Mouse (Mus musculus) megakaryocyte, adult 5-6 weeks (primary cell): Measurements from ENCODE around the gene Ahdc1. TPM values are rescaled to one million over a fixed set of nuclear protein-coding genes. Genes with fewer than 3 reads are reported as not detected.

Experiments
- ATAC-seq: 2 replicates; pipeline ENCODE4 v1.8.0; 2016; ENCODE audit warnings: mild to moderate bottlenecking, inconsistent platforms; ENCODE audit not compliant: poor library complexity, severe bottlenecking
- total RNA-seq, 2 experiments: library from RNA; stranded (forward) in 1 of 2; stranded (reverse) in 1 of 2; fragments of 153-499, 151-499 nt in 1 of 2; fragments of 221-1000, 200-1000 nt in 1 of 2; gene quantifications; 2 replicates each; pipeline versions ENCODE4 v1.2.3 to v1.2.4; 2015 to 2017

Gene Ahdc1
- total RNA-seq, 2 experiments from 2014 or later = 0.77 to 4.4 TPM

DNA sequence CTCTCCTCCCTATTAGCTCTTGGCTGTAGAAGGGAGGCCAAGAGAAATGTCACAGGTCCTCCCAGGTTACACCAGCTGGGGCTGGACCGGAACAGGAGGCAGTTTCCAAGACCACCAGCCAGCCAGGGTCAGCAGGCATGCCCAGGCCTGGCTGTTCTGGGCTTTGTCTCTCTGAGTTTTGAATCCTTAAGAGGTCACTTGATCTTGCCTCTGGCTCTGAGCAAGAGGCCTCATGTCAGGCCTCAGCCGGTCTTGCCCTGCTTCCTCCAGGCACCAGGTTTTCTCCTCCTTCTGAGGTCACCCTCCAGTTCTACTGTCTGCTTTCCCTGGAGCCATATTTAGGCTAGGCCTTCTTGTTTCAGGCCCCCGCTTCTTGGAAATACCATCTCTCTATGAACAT lies 59.3 kb downstream of the Ahdc1 start:
- no peak for ATAC-seq

DNA sequence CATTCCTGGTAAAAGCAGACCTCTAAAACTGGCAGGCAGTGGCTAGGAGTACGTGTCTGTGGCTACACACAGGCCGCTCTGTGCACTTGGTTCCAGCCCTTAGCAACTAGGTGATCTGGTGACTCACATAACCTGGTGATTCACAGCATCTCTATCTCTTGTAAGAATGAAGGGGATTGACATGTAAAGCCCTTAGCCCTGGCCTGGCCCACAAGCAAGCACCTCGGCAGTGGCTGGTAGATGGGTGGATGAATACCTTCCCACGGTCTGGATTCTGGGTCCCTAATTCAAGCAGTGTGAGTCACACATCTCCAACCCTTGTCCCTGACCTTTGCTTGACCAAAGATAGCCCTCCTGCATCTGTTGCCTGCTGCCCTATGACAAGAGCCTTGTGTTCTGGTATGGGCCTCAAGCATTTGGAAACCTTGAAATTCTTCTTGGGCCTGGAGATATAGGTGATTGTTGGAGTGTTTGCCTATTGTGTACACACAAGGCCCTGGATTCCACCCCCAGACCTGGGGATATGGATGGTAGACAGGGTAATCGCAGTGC lies 59.8 kb downstream of the Ahdc1 start:
- ATAC-seq = no peak

DNA sequence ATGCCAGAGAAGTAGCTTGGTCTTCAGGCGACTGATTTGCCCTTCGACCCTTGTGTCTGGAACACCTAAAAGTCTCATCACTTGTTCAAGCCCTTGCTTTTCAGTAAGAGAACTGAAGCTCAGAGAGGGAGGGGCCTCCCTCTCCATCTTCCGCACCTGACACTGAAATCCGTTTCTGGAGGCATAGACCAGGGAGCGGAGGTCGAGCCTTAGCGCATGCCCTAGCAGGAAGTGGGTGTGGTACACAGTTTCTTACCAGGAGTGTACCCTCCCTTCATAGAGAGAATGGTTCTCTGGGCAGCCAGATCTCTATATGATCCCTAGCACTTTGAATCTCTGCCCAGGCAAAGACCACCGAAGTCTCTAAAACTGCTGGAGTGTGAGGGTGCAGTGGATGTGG lies 62.1 kb downstream of the Ahdc1 start:
- no peak for ATAC-seq

DNA sequence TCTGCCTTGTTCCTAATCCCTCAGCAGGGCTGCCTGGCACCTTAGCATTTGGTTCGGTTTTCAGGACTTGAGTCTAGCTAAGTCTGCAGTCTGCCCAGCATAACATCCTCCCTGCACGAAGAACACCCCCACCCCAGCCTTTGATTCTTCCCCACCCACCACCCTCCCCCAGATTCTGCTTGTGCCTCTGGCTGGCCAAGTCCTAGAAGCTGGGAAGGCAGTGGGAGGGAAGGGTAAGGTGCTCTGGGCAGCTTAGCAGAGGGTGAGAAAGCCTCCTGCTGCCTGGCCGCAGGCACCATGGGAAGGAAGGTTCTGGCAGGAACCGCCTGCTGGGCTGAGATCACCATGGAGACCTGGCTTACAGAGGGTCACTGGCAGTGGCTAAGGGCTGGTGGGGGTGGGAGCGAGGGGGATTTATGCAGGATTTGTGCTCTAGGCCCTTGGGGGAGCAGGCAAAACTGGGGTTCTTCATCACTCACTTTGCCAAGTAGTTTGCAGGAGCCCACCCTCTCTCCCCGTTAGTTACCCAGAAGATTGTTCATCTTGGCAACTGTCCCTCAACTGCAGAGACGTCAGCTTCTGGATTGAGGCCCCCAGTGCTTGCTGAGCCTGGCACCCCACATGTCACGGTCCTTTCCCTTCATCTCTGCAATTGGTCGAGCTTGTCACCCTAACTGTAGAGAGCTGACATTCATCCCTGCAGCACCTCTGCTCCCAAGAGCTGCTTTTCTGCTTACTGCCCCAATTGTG lies 63.2 kb downstream of the Ahdc1 start:
- ATAC-seq = no peak

DNA sequence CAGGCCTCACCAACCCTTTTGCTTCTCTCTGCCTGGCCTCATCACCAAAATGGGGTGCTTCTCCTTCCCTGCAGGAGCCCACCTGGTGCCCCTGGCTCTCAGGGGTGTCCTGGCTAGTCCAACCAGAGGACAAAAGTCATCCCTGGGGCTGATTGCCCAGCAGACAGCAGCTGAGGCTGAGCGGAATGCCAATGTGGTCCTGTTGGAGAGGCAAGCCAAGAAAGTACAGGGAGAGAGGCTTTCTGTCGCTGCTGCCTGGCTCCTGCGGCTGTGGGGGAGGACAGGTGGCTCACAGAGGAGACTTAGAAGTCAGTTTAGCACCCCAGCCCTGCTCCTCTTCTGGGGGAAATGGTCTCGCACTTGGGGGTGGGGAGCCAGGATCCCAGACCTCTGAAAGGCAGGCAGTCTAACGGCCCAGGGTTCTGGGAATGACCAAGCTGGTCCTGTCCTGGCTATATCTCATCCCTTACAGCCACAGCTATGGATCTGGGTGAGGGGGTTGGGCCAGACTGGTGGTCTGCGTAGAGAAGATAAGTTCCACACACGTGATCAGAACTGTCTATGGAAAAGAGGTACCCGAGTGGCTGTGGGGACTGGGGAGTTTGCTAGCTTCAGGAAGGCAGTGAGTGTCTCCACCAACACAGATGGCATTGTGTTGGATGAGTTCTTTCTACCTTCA lies 64.0 kb downstream of the Ahdc1 start:
- no peak for ATAC-seq

DNA sequence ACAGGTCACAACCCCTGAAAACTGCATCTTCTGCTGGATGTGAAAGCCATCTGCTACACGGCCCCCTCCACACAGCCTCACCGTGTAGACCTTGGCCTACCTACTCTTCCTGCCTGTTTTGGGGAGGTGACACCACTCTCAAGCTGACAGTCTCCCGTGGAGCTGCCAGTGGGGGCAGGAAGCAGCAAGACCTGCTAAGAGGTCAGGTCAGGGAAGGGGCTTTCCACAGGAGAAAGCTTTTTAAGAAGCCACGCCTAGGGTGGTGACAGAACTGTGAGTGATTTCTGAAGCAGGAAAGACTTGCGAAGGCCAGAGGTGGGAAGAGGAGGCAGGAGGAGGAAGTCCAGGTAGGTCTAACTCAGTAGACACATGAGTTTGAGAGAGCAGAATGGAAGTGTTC lies 67.9 kb downstream of the Ahdc1 start:
- ATAC-seq = peak; percentile 12; the same call in 1 of the 2 replicates

DNA sequence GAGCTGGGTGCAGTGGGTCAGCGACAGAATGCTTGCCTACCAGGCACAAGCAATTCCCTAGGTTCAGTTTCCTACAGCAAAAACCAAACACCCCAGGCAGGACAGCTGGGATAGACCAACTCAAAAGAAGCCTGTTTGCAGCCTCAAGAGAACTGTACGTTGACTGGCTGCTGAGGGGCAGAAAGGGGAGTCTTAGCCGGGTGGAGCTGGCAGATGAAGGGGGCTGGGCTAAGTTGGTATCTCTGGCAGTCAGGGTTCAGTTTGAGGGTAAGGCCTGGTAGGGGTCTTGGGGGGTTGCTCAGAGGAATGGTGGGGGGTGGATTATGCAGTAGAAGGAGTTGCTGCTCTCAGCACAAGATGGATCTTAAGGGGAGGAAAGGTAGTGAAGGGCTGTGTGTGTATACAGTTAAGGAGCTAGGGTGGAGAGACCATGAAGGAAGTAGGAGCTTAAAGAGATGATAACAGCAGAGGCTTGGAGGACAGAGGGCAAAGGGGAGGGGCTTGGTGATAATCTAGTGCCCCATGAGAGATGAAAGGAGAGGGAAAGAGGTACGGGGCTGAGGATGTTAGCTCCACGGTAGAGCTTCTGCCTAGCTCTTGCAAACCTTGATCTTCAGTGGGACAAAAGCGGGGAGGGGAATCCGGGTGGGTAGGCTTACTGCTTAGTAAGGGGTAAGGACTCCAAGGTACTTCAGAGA lies 68.5 kb downstream of the Ahdc1 start:
- ATAC-seq = no peak

DNA sequence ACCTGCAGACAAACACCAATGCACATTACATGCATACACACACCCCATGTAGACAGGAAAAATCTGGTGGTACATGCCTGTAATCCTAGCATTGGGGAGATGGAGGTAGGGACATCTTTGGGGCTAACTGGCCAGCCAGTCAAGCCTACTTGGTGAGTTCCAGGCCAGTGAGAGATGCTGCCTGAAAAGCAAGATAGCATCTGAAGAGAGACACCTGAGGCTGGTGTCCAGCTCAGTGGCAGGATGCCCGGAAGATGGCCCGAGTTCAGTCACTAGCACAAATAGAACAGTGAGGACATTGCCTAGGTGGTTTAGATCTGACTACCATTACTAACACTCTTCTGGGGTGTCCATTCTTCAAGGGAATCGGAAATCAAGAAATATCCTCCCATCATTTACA lies 69.8 kb downstream of the Ahdc1 start:
- no peak for ATAC-seq

DNA sequence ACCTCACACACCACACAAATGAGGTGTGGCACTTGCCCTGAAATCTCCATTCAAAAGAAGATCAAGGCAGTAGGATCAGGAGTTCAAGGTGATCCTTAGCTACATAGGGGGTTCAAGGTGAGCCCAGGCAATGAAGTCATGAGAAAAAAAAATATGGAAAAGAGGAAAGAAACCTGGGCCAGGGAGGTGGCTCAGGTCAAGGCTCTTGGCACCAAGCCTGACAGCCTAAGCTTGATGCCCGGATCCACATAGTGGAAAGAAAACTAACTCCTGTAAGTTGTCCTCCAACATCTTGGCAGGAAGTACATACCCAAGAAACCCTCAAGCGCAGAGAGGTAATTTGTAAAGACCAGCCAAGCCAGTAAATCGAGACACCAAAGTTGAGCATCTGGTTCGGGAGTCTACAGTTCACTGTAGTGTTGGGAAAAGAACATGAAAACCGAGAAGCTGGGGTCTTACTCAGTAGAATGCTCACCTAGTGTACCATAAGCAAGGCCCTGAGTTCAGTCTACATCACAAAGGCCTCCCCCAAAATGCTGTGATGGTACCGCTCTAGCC lies 71.2 kb downstream of the Ahdc1 start:
- no peak for ATAC-seq

DNA sequence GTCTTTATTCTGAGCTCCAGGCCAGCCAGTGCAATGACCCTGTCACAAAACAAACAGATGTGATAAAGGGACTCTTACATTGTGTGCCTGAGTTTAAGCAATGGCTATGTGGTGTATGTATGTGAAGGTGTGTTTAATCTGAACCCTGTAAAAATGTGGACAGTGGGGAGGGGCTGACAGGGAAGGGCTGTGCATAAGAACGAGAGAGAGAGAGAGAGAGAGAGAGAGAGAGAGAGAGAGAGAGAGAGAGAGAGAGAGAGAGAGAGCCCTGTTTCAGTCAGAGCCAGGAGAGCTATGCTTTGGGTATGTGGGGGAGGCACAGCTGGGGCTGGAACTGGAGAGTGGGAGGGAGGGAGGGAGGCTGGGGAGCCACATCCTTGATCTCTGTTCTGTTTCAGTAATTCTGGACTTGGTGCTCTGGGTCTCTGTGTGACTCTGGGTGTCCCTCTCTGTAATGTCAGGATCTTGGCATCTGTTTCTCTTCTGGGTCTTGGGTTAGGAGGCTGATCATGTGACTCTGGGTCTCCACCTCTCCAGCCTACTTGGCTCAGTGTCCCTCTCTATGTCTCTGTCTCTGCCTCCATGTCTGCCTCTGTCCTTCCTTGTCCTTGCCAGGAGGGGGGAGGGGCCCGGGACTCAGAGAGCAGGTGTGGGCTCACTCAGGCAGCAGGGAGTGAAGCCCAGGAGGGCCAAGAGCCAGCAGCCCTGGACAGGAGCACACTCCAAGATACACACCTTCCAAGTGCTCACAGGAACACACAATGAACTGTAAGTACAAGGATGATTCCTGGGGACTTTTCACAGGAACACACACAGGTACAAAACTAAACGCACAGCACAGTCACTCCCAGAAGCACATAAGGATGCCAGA lies 73.2 kb downstream of the Ahdc1 start:
- ATAC-seq = no peak

DNA sequence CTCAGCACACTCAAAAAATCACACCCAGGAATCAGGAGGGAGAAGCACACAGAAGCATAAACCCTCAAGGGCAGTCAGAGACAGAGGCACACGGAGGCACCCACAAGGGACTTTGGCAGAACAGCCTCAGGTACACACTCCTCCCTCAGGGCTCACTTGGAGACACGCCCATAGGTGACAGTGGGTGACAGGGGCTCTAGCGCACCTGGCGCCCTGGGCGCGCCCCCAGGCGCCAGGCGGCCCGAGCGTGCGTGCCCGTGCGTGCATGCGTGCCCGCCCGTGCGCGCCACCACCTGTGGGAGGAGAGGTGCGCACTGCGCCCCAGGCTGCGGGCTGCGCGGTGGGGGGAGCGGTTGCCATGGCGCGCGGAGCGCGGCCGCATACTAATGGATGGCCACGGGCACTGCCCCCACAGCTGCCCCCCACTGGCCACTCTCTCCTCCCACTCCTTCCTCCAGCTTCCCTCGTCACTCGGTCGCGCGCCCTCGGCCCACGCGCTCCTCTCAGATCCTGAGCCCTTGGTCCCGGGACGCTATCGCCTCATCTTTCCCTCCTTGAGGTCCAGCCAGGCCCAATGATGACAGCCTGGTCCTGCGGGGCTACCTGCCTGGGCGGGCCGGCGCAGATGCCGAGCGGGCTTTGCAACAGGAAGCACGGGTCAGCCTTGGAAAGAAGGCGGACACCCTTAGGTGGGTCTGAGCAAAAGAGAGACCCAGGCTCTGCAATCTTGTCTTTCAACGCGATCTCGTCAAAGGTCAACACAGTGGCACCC lies 74.1 kb downstream of the Ahdc1 start:
- no peak for ATAC-seq

DNA sequence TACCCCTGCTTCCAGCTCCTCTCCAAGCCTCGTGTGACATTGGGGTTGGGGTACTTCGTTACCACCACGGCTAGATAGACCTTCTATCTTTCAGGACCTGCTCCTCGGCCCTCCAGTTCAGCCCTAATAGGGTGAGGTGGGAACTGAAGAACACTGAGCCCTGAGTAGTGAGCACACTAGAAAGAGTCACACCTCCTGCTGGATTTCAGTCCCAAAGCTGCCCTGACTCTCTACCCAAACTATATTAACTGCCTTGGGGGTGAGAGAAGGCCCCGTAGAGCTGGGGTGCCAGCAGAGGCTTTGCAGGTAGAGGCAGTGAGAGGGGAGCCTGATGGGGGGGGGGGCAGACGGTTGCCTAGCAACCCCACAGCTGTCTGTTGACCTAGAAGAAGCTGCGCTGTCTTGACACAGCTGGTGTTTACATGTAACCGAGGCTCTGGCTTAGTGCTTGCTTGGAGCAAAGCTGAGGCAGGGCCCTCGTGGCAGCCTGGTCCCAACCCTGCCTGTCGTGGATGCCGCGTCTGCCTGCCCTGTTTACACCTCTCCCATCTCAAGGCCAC lies 74.8 kb downstream of the Ahdc1 start:
- no peak for ATAC-seq

DNA sequence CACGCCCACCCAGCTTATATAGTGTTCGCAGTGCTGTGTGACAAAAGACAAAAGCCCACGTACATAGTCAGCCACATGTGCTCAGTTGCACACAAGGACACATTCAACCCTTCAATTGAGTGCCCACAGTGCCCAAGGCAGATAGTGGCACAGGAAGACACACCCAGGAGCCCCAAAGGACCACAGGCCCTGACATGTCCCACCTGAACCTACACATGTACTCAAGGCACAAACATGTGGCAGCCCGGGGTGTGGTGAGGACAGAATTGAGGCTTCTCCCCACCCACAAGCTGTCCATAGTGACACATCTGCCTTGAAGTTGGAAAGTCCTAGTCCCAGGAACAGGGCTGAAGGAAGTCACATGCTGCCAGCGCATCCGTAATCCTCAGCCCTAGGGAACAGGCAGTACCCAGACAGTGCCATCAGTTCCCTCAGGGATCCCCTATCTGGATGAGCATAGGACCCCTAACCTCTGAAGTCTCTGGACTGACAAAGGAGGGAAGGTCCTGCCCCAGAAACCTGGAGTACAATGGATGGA lies 76.2 kb downstream of the Ahdc1 start:
- no peak for ATAC-seq

DNA sequence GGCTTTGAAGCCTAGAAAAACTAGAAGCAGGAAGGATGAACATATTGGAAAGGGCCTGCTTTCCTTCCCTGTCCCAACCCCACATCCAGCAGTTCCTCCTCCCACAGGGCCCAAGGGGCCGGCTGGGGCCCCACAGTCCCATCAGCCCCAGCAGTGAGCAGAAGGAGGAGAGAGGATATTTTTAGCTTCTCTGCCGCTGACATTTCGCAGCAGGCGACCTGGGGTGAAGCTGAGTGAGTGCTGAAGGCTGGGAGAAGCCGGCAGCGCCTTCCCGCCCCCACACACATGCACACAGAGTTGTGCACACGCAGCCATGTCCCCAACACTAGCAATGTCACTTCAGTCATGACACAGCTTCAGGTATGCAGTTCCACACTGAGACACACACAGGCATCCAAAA lies 76.8 kb downstream of the Ahdc1 start:
- no peak for ATAC-seq

DNA sequence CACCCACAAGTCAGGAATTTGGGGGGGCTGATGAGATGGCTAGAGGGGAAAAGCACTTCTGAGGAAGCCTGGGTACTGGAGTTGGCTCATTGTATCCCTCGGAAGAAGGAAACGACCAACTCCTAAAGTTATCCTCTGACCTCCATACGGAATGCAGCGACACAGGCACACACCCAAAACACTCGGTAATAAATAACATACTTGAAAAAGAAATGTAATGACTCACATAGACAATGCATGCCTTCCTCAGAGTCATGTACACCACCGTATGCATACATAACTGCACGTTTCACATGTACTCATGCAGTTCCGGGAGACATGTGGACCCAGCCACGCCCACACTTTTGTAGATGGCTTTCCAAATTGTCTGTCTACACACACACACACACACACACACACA lies 78.3 kb downstream of the Ahdc1 start:
- ATAC-seq = no peak

DNA sequence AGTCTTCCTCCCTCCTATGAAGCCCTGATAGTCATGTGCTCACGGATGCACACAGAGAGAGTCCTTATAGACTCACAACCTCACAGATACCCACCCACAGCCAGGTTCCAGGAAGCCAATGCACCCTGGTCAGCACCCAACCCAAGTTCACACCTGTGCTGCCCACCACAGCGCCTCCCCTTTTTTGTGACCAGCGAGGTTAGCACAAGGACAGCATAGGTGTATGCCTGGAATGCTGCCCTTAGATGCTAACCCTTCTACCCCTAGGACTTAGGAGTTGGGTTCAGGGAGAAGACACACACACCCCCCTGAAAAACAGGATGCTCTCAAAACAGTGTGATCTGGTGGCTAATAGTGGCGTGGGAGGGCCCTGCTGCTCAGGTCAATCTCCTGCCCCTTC lies 78.7 kb downstream of the Ahdc1 start:
- ATAC-seq = no peak

DNA sequence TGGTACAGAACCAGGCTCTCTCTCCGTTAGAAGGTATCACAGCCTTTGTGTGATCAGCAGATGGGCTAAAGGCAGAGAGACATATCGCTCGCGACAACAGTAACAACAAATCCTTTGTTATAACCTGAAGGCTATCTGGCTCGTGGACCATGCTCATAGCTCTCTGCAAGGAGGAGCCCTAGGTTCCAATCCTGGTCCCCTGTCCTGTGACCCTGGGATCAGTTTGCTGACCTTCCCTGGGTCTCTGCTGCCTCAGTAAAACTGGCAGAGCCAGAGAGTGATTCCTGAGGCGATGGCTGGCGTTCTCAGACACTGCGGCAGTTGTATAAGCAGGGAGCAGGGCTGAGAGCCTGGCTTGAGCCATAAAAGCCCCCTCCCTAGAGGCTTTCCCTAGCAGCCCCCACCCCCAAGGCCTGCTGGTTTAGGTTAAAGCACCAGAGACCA lies 79.2 kb downstream of the Ahdc1 start:
- ATAC-seq = no peak

DNA sequence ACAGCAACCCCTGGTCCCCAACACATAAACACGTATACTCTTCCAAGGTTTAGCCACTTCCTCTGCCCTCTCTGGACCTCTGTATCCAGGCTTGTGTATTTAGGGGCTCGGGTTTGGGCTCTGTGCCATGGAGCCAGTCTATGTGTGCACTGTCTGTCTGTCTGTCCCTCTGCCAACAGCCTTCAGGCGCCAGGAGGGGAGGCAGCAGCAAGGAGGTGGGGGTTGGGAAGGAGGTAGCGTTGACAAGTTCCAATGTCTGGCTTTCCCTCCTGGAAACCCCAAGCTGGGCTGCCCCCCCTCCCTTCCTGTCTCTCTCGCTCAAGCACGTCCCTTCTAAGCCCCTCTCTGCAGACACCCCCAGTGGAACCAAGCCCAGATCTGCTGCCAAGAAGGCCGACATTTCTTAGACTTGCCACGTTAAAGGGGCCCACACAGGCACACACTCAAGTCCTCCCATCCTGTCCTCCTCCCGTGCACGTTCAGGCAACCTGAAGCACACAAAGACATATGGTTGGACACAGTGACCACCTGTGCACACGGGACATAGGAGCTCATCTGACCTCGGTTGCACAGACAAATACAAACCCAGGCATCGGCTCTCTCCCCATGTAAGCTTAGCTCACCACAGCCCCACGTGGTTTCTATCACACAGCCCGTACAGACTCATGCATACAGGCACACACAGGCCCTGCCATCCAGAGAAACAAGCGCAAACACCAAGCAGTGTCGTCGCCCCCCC lies 79.8 kb downstream of the Ahdc1 start:
- ATAC-seq = no peak
